Mouse (Mus musculus): ENCODE results near the gene Slc25a23. TPM values are rescaled to one million over a fixed set of nuclear protein-coding genes. Genes with fewer than 3 reads are reported as not detected.
A peak's percentile ranks its signal among the peaks of the same experiment; 100 is the strongest.

Gene Slc25a23
- polyA plus RNA-seq, 1 experiment from 2014 or later, result 2.4 TPM

DNA sequence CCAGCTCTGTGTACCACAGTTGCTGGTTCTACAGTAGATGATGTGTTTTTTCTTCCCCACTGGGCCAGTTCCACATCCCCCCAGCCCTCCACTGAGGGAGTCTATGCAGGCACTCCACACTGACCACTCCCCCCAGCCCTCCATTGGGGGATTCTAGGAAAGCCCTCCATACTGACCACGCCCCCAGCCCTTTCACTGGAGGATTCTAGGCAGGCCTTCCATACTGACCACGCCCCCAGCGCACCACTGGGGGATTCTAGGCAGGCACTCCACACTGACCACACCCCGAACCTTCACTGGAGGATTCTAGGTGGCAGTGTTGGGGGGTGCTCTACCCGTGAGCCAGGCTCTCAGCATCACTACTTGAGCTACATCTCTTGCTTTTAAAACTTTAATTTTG lies 12.3 kb downstream of the Slc25a23 start:
- peak; percentile 56 for ATAC-seq (ENCODE audit: low read depth)
- WGBS (ENCODE audit: insufficient replicate concordance), result 43% methylated on average over 5 of the region's 5 CpGs
- no peak for DNase-seq

GRCm38 (mm10) chr17:57041554-57041953 lies 18.1 kb downstream of the Slc25a23 start, which contains the start of gene Slc25a41:
Gene Slc25a41 (minus strand): TSS chr17:57041654.
- Histone ChIP-seq H3K27ac (no peak within 1 kb of the TSS), H3K4me2 (no peak within 1 kb of the TSS), H3K9ac (no peak within 1 kb of the TSS), H3K36me3 (no peaks in the 10 kb centered on the region), H3K9me3 (replicated peaks) (no peaks in the 10 kb centered on the region), H3K27me3 (peaks cover 20% of the 10 kb centered on the region), H3K4me3 (replicated peaks) (no peak within 1 kb of the TSS), H3K4me1 (replicated peaks) (0 out of 2 replicates have a peak, but pooled peaks cover 4% of the 10 kb centered on the region)
- ATAC-seq (ENCODE audit: low read depth) (no peak), DNase-seq (no peak)
- 56% methylated on average over 8 of the region's 8 CpGs for whole genome bisulfite sequencing (ENCODE audit: insufficient replicate concordance)

More for the DNA sequence above, 12.3 kb downstream of the Slc25a23 start:
- Histone ChIP-seq H3K27ac (no peak overlapping the region), H3K4me3 (replicated peaks) (no peak overlapping the region), H3K36me3 (peaks cover 4% of the 10 kb centered on the region; the same call in 1 of the 2 replicates), H3K27me3 (no peaks in the 10 kb centered on the region), H3K4me1 (replicated peaks) (no peaks in the 10 kb centered on the region), H3K4me2 (no peak overlapping the region), H3K9ac (no peak overlapping the region), H3K9me3 (replicated peaks) (no peaks in the 10 kb centered on the region)

DNA sequence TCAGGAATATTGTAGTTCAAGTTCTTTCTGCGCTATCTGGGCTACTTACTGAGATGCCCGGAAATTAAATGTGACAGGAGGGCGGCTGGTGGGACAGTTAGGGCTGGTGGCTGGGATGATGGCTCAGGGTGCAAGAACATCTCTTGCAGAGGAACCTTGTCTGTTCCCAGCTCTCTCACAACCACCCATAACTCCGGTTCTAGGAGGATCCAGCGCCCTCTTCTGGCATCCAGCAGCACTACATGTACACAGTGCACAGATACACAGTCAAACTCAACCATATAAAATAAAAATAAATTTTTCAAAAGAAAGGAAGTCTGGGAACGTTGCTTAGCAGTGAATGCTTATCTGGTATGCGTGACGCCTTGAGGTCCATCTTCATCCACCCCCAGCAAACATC lies 20.7 kb downstream of the Slc25a23 start:
- WGBS (ENCODE audit: insufficient replicate concordance), result 24% methylated on average over 8 of the region's 8 CpGs
- Histone ChIP-seq H3K4me1 (replicated peaks) (0 out of 2 replicates have a peak, but pooled peaks cover 4% of the 10 kb centered on the region), H3K4me2 (no peak overlapping the region), H3K27me3 (peaks cover 23% of the 10 kb centered on the region), H3K9me3 (replicated peaks) (no peaks in the 10 kb centered on the region), H3K36me3 (no peaks in the 10 kb centered on the region), H3K9ac (no peak overlapping the region), H3K4me3 (replicated peaks) (no peak overlapping the region), H3K27ac (no peak overlapping the region)
- ATAC-seq (ENCODE audit: low read depth) (no peak), DNase-seq (no peak)

DNA sequence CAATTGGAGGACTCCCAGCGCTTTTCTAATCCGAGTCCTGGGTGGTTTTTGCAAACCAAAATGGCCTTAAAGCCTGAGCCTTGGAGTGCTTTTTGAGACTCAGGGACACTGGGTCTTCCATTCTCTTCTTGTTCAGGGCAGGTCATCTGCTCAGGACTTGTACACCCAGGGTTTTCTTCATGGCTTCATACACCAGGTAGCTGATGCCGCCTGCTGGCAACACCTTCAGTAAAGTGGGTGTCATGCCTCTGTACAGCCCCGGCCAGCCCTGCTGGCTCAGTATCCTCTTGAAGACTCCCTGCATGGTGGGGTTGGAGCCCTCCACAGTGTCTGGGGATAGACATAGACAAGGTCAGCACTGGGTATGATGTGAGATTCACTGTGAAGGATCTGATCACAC lies 26.8 kb downstream of the Slc25a23 start:
- peaks cover 36% of the 10 kb centered on the region for H3K4me1 ChIP-seq (replicated peaks)
- DNase-seq (no peak), ATAC-seq (ENCODE audit: low read depth) (no peak)
- peak overlapping the region; percentile 94 for H3K4me2 ChIP-seq
- H3K36me3 ChIP-seq, result peaks cover 14% of the 10 kb centered on the region
- H3K9ac ChIP-seq, result peak overlapping the region; percentile 82
- H3K27ac ChIP-seq, result peak overlapping the region; percentile 89; the same call in 1 of the 2 replicates
- H3K4me3 ChIP-seq (replicated peaks), result peak overlapping the region; percentile 65
- no peaks in the 10 kb centered on the region for H3K9me3 ChIP-seq (replicated peaks)
- 70% methylated on average over 4 of the region's 4 CpGs for WGBS (ENCODE audit: insufficient replicate concordance)
- peaks cover 4% of the 10 kb centered on the region; the same call in 1 of the 2 replicates for H3K27me3 ChIP-seq

DNA sequence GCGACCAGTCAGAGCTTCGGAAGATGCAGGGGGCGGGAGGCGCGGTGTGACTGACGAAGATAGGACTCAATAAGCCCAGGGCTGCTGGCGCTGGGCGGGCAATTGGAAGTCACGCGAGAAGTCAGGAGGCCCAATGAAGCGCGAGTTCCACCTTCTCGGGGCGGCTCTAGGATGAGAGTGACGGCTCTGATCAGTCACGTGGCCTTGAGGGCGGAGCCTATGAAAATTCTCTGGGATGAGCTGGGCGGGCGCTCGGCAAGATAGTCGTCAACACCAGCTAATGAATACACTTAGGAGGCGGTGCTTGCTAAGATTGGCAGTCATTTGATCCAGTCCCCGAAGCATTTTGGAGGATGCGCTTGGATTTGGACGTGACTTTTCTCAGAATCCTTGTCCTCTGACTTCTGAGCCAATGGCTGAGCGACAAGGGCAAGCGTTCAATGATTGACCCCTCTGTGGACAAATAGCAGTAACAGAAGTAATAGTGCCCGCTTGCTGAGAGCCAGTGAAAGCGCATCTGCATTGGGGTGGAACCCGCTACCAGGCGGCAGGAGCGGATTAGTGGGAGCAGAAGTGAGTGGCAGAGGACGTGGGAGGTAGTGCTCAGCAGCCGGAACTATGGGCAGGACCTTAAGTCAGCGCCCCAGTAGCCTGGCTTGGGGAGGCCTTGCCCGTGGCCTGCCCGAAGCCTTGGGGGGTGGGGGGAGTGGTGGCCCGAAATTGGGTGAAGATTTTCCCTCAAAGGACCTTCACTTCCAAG lies 27.8 kb downstream of the Slc25a23 start:
- ATAC-seq (ENCODE audit: low read depth), result peak; percentile 93
- peaks cover 24% of the 10 kb centered on the region for H3K36me3 ChIP-seq
- under 1% methylated on average over 38 of the region's 38 CpGs for WGBS (ENCODE audit: insufficient replicate concordance)

GRCm38 (mm10) chr17:57030931-57031660 lies 28.6 kb downstream of the Slc25a23 start, which contains the start of gene Khsrp:
Gene Khsrp (minus strand): TSS chr17:57031522.
- H3K4me2 ChIP-seq, result peak within 1 kb of the TSS; percentile 97
- peaks cover 54% of the 10 kb centered on the region for H3K4me1 ChIP-seq (replicated peaks)
- WGBS (ENCODE audit: insufficient replicate concordance), result under 1% methylated on average over 78 of the region's 99 CpGs
- H3K9ac ChIP-seq, result peak within 1 kb of the TSS; percentile 99
- peak within 1 kb of the TSS; percentile 95 for H3K27ac ChIP-seq
- peaks cover 4% of the 10 kb centered on the region; the same call in 1 of the 2 replicates for H3K27me3 ChIP-seq
- no peaks in the 10 kb centered on the region for H3K9me3 ChIP-seq (replicated peaks)
- H3K4me3 ChIP-seq (replicated peaks), result peak within 1 kb of the TSS; percentile 99
- peak; percentile 26 for DNase-seq
- peaks cover 32% of the 10 kb centered on the region for H3K36me3 ChIP-seq
- ATAC-seq (ENCODE audit: low read depth), result no peak

More for the DNA sequence above, 27.8 kb downstream of the Slc25a23 start:
- Histone ChIP-seq H3K4me1 (replicated peaks) (peaks cover 46% of the 10 kb centered on the region), H3K4me3 (replicated peaks) (peak overlapping the region; percentile 99), H3K9ac (peak overlapping the region; percentile 82), H3K9me3 (replicated peaks) (no peaks in the 10 kb centered on the region), H3K27ac (peak overlapping the region; percentile 89), H3K4me2 (peak overlapping the region; percentile 94), H3K27me3 (peaks cover 4% of the 10 kb centered on the region; the same call in 1 of the 2 replicates)
- DNase-seq, result peak; percentile 100

DNA sequence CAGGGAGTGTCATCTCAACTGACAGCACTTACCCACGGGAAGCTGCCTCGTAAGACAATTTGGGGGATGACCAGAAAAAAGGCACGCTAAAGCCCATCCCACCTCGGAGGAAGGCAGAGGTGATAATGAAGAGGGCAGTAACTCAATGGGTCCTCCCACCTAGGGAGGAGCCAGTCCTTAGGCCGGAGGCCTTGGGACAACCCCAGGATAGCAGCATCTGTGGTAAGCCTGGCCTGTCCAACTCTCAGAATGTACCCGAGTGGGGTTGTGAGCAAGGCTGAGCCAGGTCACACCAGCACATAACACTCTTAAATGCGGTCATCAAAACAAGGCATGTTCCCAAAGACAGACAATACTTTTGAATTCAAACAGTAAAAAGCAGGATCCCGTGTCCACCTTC lies 30.0 kb downstream of the Slc25a23 start:
- Histone ChIP-seq H3K27me3 (no peaks in the 10 kb centered on the region), H3K9ac (peak overlapping the region; percentile 99), H3K27ac (peak overlapping the region; percentile 95), H3K4me2 (peak overlapping the region; percentile 97), H3K36me3 (peaks cover 46% of the 10 kb centered on the region), H3K9me3 (replicated peaks) (no peaks in the 10 kb centered on the region), H3K4me1 (replicated peaks) (peaks cover 63% of the 10 kb centered on the region), H3K4me3 (replicated peaks) (peak overlapping the region; percentile 99)
- 20% methylated on average over 8 of the region's 8 CpGs for WGBS (ENCODE audit: insufficient replicate concordance)
- peak; percentile 69 for DNase-seq
- no peak for ATAC-seq (ENCODE audit: low read depth)

DNA sequence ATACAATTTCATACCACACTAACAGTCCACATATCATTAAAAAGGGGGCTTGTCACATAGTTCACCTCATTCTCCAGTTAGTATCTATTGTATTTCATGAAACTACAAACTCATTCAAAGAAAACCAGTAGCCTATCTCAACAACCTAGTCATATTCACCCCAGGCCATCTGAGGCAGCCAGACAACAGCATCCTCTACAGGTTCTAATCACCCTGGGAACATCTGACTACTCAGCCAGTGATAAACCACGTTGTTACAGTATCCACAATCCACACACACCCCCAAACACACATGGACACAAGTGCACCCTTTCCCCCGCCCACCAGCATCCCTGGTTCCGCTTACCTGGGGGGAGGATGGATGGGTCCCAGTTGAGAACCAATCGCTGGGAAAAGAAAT lies 32.2 kb downstream of the Slc25a23 start:
- Histone ChIP-seq H3K4me2 (peak overlapping the region; percentile 21; the same call in 1 of the 2 replicates), H3K27ac (peak overlapping the region; percentile 41), H3K4me3 (replicated peaks) (no peak overlapping the region), H3K9me3 (replicated peaks) (no peaks in the 10 kb centered on the region), H3K9ac (0 out of 2 replicates have a peak overlapping the region, but pooled peaks have one; percentile 36), H3K4me1 (replicated peaks) (peaks cover 75% of the 10 kb centered on the region), H3K36me3 (peaks cover 68% of the 10 kb centered on the region), H3K27me3 (no peaks in the 10 kb centered on the region)
- DNase-seq (peak; percentile 40), ATAC-seq (ENCODE audit: low read depth) (no peak)
- 60% methylated on average over 4 of the region's 4 CpGs for WGBS (ENCODE audit: insufficient replicate concordance)

DNA sequence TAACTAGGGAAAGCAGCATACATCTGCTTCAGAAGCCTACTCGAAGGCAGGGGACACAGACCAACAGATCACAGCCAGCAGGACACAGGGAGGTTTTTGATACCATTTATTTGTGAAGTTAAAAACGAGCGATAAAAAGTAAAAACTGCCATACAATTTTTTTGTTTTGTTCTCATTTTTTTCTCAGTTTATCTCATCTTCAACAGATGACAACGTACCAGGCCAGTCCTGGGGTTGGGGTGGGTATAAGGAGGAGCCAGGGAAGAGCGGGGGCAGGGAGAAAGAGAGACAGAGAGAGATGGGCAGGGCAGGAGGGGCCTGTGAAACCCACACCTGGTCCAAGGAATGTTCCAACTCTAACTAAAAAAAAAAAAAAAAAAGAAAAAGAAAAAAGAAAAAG lies 38.7 kb downstream of the Slc25a23 start:
- H3K36me3 ChIP-seq, result peaks cover 66% of the 10 kb centered on the region
- no peak for DNase-seq
- peaks cover 74% of the 10 kb centered on the region for H3K4me1 ChIP-seq (replicated peaks)
- WGBS (ENCODE audit: insufficient replicate concordance), result 41% methylated on average over 5 of the region's 5 CpGs
- H3K27ac ChIP-seq, result peak overlapping the region; percentile 89
- H3K9ac ChIP-seq, result 0 out of 2 replicates have a peak overlapping the region, but pooled peaks have one; percentile 30
- no peak overlapping the region for H3K4me3 ChIP-seq (replicated peaks)
- peak; percentile 48; the same call in 1 of the 2 replicates for ATAC-seq (ENCODE audit: low read depth)
- H3K9me3 ChIP-seq (replicated peaks), result no peaks in the 10 kb centered on the region
- no peaks in the 10 kb centered on the region for H3K27me3 ChIP-seq
- H3K4me2 ChIP-seq, result no peak overlapping the region

DNA sequence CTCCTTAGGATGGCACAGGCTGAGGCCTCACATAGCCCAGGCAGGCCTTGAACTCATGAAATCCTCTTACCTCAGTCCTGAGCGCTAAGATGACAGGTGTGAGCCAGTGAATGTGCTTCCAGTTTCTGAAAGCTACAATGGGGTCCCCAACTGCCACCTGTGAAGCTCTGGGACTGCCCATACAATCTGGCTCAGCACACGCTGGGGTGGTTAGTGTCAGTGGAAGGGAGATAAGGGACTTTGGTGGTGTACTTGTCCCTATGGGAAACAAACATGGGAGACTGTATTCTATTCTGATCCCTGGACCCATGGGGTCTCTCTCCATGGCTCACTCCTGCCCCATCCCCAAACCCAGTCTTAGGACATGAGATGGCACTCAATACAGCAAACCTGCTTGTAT lies 40.0 kb downstream of the Slc25a23 start:
- Histone ChIP-seq H3K4me3 (replicated peaks) (no peak overlapping the region), H3K9ac (peak overlapping the region; percentile 30), H3K36me3 (peaks cover 53% of the 10 kb centered on the region), H3K27me3 (no peaks in the 10 kb centered on the region), H3K4me2 (peak overlapping the region; percentile 28), H3K9me3 (replicated peaks) (no peaks in the 10 kb centered on the region), H3K4me1 (replicated peaks) (peaks cover 67% of the 10 kb centered on the region), H3K27ac (peak overlapping the region; percentile 89)
- ATAC-seq (ENCODE audit: low read depth), result peak; percentile 83
- peak; percentile 61 for DNase-seq
- WGBS (ENCODE audit: insufficient replicate concordance), result 25% methylated on average over 2 of the region's 2 CpGs

- H3K4me1 ChIP-seq (replicated peaks), result peaks cover 61% of the 10 kb centered on the region
- peak overlapping the region; percentile 92 for H3K27ac ChIP-seq
- H3K4me2 ChIP-seq, result peak overlapping the region; percentile 88
- no peaks in the 10 kb centered on the region for H3K9me3 ChIP-seq (replicated peaks)
- no peaks in the 10 kb centered on the region for H3K27me3 ChIP-seq
- DNase-seq (peak; percentile 48), ATAC-seq (ENCODE audit: low read depth) (0 out of 2 replicates have a peak, but pooled peaks have one; percentile 5)
- peak overlapping the region; percentile 82 for H3K9ac ChIP-seq
- 68% methylated on average over 13 of the region's 13 CpGs for whole genome bisulfite sequencing (ENCODE audit: insufficient replicate concordance)
- H3K4me3 ChIP-seq (replicated peaks), result peak overlapping the region; percentile 78
- peaks cover 24% of the 10 kb centered on the region for H3K36me3 ChIP-seq
These were observed 47.3 kb downstream of the Slc25a23 start for GRCm38 (mm10) chr17:57012245-57012795.
